Mouse (Mus musculus): ENCODE results near the gene Dlg2.

DNA sequence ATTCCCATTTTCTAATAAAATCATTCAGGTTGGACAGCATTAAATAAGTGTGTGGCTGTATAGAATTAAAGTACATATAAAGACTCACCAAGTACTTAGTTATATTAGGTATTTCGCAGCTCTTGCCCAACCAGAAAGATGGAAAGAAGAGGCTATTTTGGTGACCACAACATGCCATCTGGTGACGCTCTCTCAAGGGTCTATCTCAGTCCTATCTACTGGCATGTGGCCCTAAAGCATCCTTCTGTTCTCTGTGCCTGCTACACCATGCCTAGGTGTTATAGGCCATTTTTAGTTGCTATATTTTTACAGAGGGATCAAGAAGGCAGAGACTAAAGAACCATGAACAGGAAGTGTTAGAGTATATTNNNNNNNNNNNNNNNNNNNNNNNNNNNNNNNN is 1629.5 kb downstream of the Dlg2 start:
- no peak for TF ChIP-seq CTCF (IDR thresholded peaks at IDR 0.05; ENCODE audit: control insufficient read depth, insufficient read depth, insufficient read length)
- TF ChIP-seq USF1 (IDR thresholded peaks at IDR 0.05; ENCODE audit: low read depth): no peak
- TF ChIP-seq FOSL1 (IDR thresholded peaks at IDR 0.05; ENCODE audit: insufficient read depth, low read length, poor library complexity, severe bottlenecking): no peak
- no peak for TF ChIP-seq MYOD1 (IDR thresholded peaks at IDR 0.05; ENCODE audit: control insufficient read depth, insufficient read length, low read depth)

Measured in C2C12 (cell line).